Mouse (Mus musculus): Measurements from ENCODE around the gene Syt5. TPM values are rescaled to one million over a fixed set of nuclear protein-coding genes. Genes with fewer than 3 reads are reported as not detected.

Syt5 gene
- polyA plus RNA-seq, 1 experiment from 2014 or later, result 222 TPM

DNA sequence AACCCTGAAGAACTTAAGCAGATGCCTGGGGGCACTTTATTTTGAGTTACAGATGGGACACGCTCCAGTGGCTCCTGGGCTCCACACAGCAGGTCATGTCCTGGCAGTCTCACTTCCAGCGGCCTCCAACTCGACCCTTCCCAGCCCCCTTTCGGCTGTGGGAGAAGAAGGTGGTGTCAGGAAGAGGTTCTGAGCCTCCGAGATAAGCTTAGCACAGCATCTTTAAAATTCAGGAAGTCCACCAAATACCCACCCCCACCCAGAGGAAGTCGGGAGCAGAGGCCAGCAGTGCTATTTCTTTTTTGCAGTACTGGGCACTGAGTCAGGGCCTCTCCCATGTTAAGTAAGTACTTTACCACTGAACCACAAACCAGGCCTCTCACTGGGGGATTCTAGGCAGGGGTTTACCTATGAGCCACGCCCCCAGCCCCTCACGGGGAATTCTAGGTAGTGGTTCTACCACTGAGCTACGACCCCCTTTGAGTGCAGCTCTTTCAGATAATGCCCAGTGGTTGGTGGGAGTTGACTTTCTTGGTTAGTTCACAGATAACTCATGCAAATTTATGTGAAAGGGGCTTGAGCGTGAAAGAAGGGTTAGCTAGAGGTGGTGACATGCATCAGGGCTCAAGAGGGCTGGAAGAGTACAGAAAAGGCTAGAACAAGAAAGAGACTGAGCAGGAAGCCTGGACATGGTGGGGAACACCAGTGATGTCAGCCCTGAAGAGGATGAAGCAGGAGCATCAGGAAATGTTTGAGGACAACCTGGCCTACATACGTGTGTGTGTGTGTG lies 42.5 kb downstream of the Syt5 start:
- H3K4me2 ChIP-seq (ENCODE audit: low read length), result no peak overlapping the region
- H3K27ac ChIP-seq (ENCODE audit: low read length), result no peak overlapping the region
- 70% methylated on average over 11 of the region's 11 CpGs for WGBS
- no peak overlapping the region for H3K9ac ChIP-seq (replicated peaks; ENCODE audit: low read depth, low read length)
- no peak overlapping the region for H3K4me3 ChIP-seq (replicated peaks; ENCODE audit: low read length)
- 0 out of 2 replicates have a peak, but pooled peaks cover 2% of the 10 kb centered on the region for H3K27me3 ChIP-seq (replicated peaks; ENCODE audit: control insufficient read depth, insufficient read depth, low read length)
- ATAC-seq, result no peak
- H3K36me3 ChIP-seq (ENCODE audit: control insufficient read depth, insufficient read depth), result no peaks in the 10 kb centered on the region
- peaks cover 9% of the 10 kb centered on the region for H3K4me1 ChIP-seq (replicated peaks; ENCODE audit: control insufficient read depth, insufficient read depth, low read length)
- H3K9me3 ChIP-seq (ENCODE audit: control insufficient read depth, low read length), result no peaks in the 10 kb centered on the region

GRCm38 (mm10) chr7:4503858-4504257 lies 43.5 kb downstream of the Syt5 start:
- H3K9me3 ChIP-seq (ENCODE audit: control insufficient read depth, low read length), result no peaks in the 10 kb centered on the region
- no peak for ATAC-seq
- no peaks in the 10 kb centered on the region for H3K27me3 ChIP-seq (replicated peaks; ENCODE audit: control insufficient read depth, insufficient read depth, low read length)
- H3K4me2 ChIP-seq (ENCODE audit: low read length), result no peak overlapping the region
- H3K4me3 ChIP-seq (replicated peaks; ENCODE audit: low read length), result no peak overlapping the region
- peaks cover 19% of the 10 kb centered on the region for H3K4me1 ChIP-seq (replicated peaks; ENCODE audit: control insufficient read depth, insufficient read depth, low read length)
- H3K9ac ChIP-seq (replicated peaks; ENCODE audit: low read depth, low read length), result no peak overlapping the region
- WGBS, result 82% methylated on average over 5 of the region's 5 CpGs
- no peaks in the 10 kb centered on the region for H3K36me3 ChIP-seq (ENCODE audit: control insufficient read depth, insufficient read depth)
- H3K27ac ChIP-seq (ENCODE audit: low read length), result no peak overlapping the region

- no peak overlapping the region for H3K27ac ChIP-seq (ENCODE audit: low read length)
- no peaks in the 10 kb centered on the region for H3K27me3 ChIP-seq (replicated peaks; ENCODE audit: control insufficient read depth, insufficient read depth, low read length)
- no peak overlapping the region for H3K4me3 ChIP-seq (replicated peaks; ENCODE audit: low read length)
- H3K4me2 ChIP-seq (ENCODE audit: low read length), result no peak overlapping the region
- peaks cover 26% of the 10 kb centered on the region for H3K4me1 ChIP-seq (replicated peaks; ENCODE audit: control insufficient read depth, insufficient read depth, low read length)
- no peak overlapping the region for H3K9ac ChIP-seq (replicated peaks; ENCODE audit: low read depth, low read length)
- ATAC-seq, result no peak
- no peaks in the 10 kb centered on the region for H3K9me3 ChIP-seq (ENCODE audit: control insufficient read depth, low read length)
- no peaks in the 10 kb centered on the region for H3K36me3 ChIP-seq (ENCODE audit: control insufficient read depth, insufficient read depth)
- WGBS, result 83% methylated on average over 4 of the region's 4 CpGs
Observed at GRCm38 (mm10) chr7:4503100-4503499, 44.2 kb downstream of the Syt5 start.

DNA sequence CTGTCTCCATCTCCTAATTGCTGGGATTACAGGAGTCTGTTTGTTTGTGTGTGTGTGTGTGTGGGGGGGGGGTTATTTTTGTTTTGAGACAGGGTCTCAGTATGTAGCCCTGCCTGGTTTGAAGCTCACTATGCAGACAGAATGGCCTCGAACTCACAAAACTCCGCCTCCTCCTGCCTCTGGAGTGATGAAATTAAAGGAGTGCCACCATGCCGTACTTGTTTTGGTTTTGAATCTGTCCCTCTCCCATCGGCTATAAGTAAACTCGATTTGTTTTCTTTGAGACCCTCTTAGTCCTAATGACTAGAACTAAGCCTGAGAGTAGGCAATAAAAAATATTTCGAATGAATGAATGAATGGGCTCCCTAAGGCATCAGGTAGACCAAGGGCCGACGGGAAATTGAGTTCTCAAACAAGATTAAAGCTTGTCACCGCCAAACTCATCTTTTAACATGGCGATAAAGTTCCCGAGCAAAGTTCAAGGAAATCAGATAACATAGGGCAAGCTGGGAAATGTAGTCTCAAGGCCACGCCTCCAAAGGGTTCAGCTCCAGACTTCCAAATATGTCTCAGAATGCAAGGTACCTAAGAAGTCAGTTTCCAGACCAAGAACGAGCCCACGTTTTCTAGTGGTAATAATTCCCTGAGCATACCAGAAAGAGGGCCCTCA lies 44.8 kb downstream of the Syt5 start:
- Histone ChIP-seq H3K4me2 (ENCODE audit: low read length) (peak overlapping the region; percentile 61), H3K4me1 (replicated peaks; ENCODE audit: control insufficient read depth, insufficient read depth, low read length) (peaks cover 30% of the 10 kb centered on the region), H3K27me3 (replicated peaks; ENCODE audit: control insufficient read depth, insufficient read depth, low read length) (no peaks in the 10 kb centered on the region), H3K27ac (ENCODE audit: low read length) (no peak overlapping the region), H3K4me3 (replicated peaks; ENCODE audit: low read length) (peak overlapping the region; percentile 84), H3K9ac (replicated peaks; ENCODE audit: low read depth, low read length) (peak overlapping the region; percentile 88), H3K9me3 (ENCODE audit: control insufficient read depth, low read length) (no peaks in the 10 kb centered on the region), H3K36me3 (ENCODE audit: control insufficient read depth, insufficient read depth) (no peaks in the 10 kb centered on the region)
- ATAC-seq, result no peak
- WGBS, result 10% methylated on average over 14 of the region's 14 CpGs

GRCm38 (mm10) chr7:4501558-4502397 lies 45.6 kb downstream of the Syt5 start, which contains the start of gene Ppp1r12c:
TSS of gene Ppp1r12c (minus strand) at chr7:4501680.
- Histone ChIP-seq H3K4me3 (replicated peaks; ENCODE audit: low read length) (peak within 1 kb of the TSS; percentile 84), H3K9me3 (ENCODE audit: control insufficient read depth, low read length) (no peaks in the 10 kb centered on the region), H3K4me2 (ENCODE audit: low read length) (peak within 1 kb of the TSS; percentile 67), H3K27ac (ENCODE audit: low read length) (peak within 1 kb of the TSS; percentile 87), H3K36me3 (ENCODE audit: control insufficient read depth, insufficient read depth) (peaks cover under 1% of the 10 kb centered on the region; the same call in 1 of the 2 replicates), H3K27me3 (replicated peaks; ENCODE audit: control insufficient read depth, insufficient read depth, low read length) (no peaks in the 10 kb centered on the region), H3K9ac (replicated peaks; ENCODE audit: low read depth, low read length) (peak within 1 kb of the TSS; percentile 88), H3K4me1 (replicated peaks; ENCODE audit: control insufficient read depth, insufficient read depth, low read length) (peaks cover 30% of the 10 kb centered on the region)
- peak; percentile 95 for ATAC-seq
- WGBS, result under 1% methylated on average over 57 of the region's 62 CpGs

DNA sequence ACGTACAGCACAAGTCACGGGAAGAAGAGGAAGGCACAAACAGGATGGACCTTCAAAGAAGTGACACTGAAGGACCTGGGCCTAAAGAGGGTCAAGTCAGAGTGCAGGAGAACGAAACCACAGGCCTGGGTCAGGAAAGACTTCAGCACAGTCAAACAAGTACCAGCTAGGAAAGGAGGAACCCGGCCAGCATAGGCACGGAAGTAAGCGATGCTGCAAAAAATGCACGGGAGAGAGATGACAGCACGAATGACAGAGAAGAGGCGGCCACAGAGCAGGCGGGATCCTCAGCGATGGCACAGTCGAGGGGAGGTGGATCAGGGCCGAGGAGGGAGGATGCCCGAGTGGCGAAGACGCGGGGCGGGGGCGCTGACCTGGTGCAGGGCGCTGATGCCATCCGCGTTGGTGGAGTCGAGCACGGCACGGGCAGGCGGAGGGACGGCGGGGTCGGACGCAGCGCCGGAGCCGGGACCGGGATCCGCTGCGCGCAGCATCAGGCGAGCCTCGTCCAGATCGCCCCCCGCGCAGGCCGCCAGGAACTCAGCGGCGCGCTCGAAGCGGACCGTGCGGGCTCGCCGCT lies 46.4 kb downstream of the Syt5 start:
- H3K36me3 ChIP-seq (ENCODE audit: control insufficient read depth, insufficient read depth), result peaks cover 7% of the 10 kb centered on the region; the same call in 1 of the 2 replicates
- H3K27ac ChIP-seq (ENCODE audit: low read length), result peak overlapping the region; percentile 87
- WGBS, result 0% methylated on average over 43 of the region's 52 CpGs
- H3K4me2 ChIP-seq (ENCODE audit: low read length), result peak overlapping the region; percentile 67
- H3K9me3 ChIP-seq (ENCODE audit: control insufficient read depth, low read length), result no peaks in the 10 kb centered on the region
- peaks cover 30% of the 10 kb centered on the region for H3K4me1 ChIP-seq (replicated peaks; ENCODE audit: control insufficient read depth, insufficient read depth, low read length)
- H3K9ac ChIP-seq (replicated peaks; ENCODE audit: low read depth, low read length), result peak overlapping the region; percentile 88
- peak overlapping the region; percentile 84 for H3K4me3 ChIP-seq (replicated peaks; ENCODE audit: low read length)
- peak; percentile 37 for ATAC-seq
- no peaks in the 10 kb centered on the region for H3K27me3 ChIP-seq (replicated peaks; ENCODE audit: control insufficient read depth, insufficient read depth, low read length)

DNA sequence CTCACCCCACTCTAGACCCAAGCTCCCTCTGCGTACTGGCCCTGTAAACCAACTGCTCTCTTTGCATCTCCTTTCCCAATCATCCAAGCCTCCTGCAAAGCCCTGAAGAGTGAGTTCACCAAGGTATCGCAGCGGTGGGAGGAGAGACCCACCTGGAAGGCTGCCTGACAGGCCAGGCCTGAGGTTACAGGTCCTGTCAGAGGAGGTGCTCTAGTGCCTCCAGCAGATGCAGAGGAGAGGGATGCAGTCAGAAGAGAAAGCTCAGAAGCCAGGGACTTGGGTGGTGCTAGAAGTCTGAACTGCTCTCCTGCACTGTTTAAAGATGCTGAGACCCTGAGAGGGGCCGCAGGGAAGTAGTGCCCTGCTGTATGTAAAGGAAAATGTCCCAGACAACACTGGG lies 48.3 kb downstream of the Syt5 start:
- Histone ChIP-seq H3K27ac (ENCODE audit: low read length) (no peak overlapping the region), H3K4me3 (replicated peaks; ENCODE audit: low read length) (no peak overlapping the region)

GRCm38 (mm10) chr7:4498251-4498650 lies 49.1 kb downstream of the Syt5 start:
- no peak for ATAC-seq
- no peaks in the 10 kb centered on the region for H3K27me3 ChIP-seq (replicated peaks; ENCODE audit: control insufficient read depth, insufficient read depth, low read length)
- no peak overlapping the region for H3K4me3 ChIP-seq (replicated peaks; ENCODE audit: low read length)
- no peaks in the 10 kb centered on the region for H3K9me3 ChIP-seq (ENCODE audit: control insufficient read depth, low read length)
- H3K4me1 ChIP-seq (replicated peaks; ENCODE audit: control insufficient read depth, insufficient read depth, low read length), result peaks cover 30% of the 10 kb centered on the region
- H3K4me2 ChIP-seq (ENCODE audit: low read length), result peak overlapping the region; percentile 19
- 9% methylated on average over 9 of the region's 9 CpGs for WGBS
- H3K36me3 ChIP-seq (ENCODE audit: control insufficient read depth, insufficient read depth), result peaks cover 14% of the 10 kb centered on the region; the same call in 1 of the 2 replicates
- H3K27ac ChIP-seq (ENCODE audit: low read length), result no peak overlapping the region
- H3K9ac ChIP-seq (replicated peaks; ENCODE audit: low read depth, low read length), result no peak overlapping the region; the same call in 1 of the 2 replicates

More for the DNA sequence above, 48.3 kb downstream of the Syt5 start:
- peaks cover 30% of the 10 kb centered on the region for H3K4me1 ChIP-seq (replicated peaks; ENCODE audit: control insufficient read depth, insufficient read depth, low read length)
- H3K36me3 ChIP-seq (ENCODE audit: control insufficient read depth, insufficient read depth), result peaks cover 11% of the 10 kb centered on the region; the same call in 1 of the 2 replicates
- H3K4me2 ChIP-seq (ENCODE audit: low read length), result 0 out of 2 replicates have a peak overlapping the region, but pooled peaks have one; percentile 6
- WGBS, result 91% methylated on average over 4 of the region's 4 CpGs
- H3K27me3 ChIP-seq (replicated peaks; ENCODE audit: control insufficient read depth, insufficient read depth, low read length), result no peaks in the 10 kb centered on the region
- H3K9me3 ChIP-seq (ENCODE audit: control insufficient read depth, low read length), result no peaks in the 10 kb centered on the region
- no peak overlapping the region for H3K9ac ChIP-seq (replicated peaks; ENCODE audit: low read depth, low read length)
- no peak for ATAC-seq
